Mouse (Mus musculus) lung, postnatal 4 days (tissue): ENCODE data around the gene Olfr1396.
A peak's percentile ranks its signal among the peaks of the same experiment; 100 is the strongest.
"Not testable (repeated sequence)": the region's sequence is repeated elsewhere in the genome, so short reads cannot be mapped to it uniquely, and the experiment has no call there.

ENCODE experiments used
- DNase-seq, 2 experiments: peaks; one replicate each; pipeline ENCODE4 v3.0.0; 2021

Gene Olfr1396

DNA sequence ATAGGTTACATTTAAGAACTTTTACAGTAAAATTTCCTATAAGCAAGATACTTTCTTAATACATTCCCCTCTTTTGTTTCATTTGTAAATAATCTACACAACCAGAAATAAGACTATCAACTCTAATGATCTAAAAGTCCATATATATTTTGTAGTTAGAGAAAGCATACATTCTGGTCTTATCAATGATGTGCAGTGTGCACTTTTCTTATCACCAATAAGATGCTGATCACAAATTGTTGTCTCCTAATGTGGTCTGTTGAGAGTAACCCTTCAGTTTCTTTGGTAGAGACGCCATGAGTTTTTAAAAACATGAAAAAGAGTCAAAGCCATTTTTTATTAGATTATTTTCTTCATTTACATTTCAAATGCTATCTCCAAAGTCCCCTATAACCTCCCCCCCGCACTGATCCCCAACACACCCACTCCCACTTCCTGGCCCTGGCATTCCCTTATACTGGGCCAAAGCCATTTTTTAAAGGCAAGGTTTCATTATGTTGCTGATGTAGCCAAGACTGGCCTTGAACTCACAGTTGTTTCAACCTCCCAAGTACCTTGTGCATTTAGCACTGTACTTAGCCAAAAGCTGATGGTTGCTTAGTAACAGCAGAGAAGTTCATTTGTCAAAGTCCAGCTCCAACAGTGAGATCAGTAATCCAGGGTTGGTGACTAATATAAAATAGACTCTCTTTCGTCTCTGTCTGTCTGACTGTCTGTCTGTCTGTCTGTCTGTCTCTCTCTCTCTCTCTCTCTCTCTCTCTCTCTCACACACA lies 24.8 kb downstream of the Olfr1396 start:
- DNase-seq, result no peak

DNA sequence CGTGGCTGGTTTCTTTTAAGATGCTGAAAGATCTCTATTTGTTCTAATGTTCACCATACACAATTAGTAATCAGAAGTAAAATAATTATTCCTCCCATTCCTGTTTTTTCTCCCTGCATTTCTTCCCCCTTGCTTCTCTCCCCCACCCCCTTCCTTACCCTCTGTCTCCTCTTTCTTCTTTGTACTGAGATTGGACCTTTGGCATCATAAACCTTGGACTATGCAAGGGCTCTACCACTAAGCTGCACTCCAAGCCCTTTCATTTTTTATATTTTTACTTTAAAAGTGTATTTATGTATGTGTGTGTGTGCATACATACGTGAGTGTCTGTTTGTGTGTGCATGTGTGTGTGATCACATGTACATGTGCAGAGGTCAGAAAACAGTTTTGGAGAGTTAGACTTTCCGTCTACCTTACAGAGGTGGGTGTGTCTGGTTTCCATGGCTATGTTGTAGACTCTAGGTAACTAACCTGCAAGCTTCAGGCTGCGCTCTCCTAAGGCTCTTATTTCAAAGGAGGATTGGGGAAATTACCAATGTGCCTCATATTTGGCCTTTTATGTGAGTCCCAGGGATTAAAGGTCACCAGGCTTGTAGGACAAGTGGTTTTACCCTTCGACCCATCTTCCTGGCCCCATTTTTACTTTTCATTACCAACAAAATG lies 25.6 kb downstream of the Olfr1396 start:
- no peak for DNase-seq

DNA sequence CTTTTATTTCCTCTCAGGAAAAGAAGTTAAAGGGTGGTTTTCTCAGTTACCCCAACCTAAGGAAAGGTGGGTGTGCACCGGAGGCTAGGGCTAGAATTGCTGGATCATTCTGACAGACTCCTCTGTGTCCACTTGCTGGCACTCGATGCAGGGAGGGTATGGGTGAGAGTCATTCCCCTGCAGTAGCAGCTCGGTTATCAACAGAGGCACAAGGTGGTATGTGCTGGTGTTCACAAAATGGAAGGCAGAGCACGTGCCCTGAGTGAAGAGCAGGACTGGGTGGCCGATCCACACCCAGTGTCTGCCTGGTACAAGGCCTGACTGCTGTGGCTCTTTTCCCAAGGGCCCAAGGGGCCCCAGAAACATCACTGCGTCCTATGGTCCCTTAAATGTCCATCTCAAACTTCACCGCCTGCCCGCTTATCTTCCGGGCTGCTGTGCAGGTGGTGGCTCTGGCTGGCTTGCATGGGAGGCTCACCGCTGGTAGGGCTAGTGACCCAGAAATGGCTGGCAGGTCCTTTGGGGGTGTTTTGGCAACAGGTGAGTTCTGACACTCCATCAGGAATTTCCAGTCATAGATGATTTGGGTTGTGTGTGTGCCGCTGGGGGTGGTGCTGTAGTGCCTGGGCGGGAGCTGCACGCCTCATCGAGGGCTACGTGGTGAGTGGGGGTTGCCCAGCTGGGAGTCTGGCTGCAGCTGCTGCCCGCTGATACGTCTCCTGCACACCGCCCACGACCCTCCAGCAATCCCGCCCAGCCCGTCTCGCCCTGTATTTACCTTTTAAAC lies 26.7 kb downstream of the Olfr1396 start:
- DNase-seq, result peak; percentile 35 to 45

DNA sequence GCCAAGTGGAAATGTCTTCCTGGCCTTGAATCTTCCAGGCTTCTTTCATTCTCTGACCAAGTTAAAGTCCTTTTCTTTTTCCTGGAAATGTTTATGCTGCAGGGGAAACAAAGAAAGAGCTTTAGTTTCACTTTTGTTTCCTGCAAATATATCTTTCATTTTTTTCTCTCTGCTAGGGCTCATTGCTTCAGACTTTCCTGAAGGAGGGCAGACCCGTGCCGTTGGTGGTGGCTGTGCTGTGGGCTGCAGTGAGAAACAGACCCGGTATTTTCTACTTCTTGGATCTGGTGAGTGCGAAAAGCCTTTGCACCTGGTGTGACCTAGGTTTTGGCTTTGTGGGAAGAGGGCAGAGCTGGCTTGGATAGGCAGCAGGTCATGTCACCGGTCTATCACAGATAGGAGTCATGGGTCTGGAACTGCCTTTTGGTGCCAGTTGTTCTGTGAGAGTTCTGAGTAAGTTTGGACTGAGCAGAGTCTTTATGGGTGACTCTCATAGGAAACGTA lies 27.8 kb downstream of the Olfr1396 start:
- no peak for DNase-seq

DNA sequence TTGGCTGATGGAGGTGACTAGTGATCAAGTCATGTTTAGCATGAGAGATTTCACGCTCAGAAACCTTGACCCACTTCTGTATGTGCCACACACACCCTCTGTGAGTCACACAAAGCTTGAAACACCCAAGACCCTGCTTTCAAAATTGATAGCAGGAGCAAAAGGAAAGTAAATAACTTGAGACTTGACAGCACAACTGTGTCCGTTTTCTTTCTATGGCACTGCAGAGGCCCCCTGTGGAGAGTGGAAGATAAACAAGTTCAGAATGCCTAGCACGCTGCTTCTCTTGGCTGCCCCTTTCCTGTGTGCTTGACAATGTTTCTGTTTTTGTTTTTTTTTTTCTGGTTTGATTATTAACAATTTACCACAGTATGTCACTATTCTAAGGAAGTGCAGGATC lies 29.8 kb downstream of the Olfr1396 start:
- DNase-seq, result no peak

DNA sequence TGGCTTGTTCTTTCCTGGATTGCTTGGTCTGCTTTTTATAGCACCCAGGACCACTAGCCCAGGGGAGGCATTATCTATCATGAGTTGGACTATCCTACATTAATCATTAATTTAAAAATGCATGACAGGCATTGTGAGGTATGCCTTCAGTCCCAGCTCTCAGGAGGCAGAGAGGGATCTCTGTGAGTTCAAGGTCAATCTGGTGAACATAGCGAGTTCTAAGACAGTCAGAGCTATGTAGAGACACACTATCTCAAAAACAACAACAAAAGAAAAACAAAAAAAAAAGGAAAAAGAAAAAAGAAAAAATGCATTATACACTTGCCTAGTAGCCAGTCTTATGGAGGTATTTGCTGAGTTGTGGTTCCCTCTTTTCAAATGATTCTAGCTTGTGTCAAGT lies 30.3 kb downstream of the Olfr1396 start:
- DNase-seq, result no peak

DNA sequence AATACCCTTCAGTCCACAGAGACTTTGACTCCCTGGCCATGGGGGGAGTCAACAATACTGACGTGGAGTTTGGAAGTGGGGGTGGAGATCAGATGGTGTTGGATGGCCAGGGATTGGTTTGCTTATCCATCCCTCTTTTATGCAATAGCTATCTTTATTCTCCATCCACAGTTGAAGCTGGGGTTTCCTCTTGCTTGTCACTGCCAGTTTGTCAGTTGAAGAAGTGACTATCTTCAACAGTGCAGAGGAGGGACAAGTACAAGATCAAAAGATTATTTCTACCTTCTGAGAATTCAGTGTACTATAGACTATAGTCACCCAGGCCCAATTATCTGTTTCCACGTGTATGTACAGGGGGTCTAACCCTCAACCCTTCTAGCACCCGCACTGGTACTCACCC lies 30.9 kb downstream of the Olfr1396 start:
- DNase-seq, result no peak

DNA sequence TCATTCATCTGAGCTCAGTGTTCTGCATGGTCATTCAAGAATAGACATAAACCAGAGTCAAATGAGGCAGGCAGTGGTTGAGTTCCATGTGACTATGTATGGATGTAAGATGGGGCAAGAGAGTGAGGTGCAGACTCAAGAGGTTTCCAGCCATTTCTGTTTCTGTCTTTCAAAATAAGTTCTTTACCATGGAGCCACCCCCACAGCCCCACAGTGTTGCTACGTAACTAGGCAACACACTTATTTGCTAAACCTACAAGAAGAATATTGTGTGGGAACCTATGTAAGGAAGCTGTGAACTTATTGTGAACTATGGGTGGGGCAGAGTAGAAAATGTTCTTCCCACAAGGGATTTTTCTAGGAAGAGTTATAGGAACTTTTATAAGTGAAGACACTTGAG lies 31.5 kb downstream of the Olfr1396 start:
- no peak for DNase-seq

DNA sequence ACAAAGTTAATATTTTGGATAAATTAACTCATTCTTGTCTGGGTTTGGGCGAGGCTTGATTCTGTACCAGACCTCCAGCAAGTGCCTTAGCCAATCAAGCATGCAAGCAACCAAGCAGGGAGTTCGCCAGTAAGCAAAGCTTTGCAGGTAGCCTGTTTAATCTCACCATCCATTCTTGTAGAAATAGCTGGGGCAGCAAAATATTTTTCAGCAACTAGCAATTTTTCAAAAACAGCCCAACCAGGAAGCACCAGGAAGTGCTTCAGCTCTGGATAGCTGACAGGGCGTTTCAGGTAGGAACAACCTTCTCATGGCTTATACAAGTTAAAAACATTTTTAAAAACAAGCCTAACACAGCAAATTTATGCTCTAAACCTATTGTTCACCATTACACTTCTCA lies 32.8 kb downstream of the Olfr1396 start:
- no peak for DNase-seq

DNA sequence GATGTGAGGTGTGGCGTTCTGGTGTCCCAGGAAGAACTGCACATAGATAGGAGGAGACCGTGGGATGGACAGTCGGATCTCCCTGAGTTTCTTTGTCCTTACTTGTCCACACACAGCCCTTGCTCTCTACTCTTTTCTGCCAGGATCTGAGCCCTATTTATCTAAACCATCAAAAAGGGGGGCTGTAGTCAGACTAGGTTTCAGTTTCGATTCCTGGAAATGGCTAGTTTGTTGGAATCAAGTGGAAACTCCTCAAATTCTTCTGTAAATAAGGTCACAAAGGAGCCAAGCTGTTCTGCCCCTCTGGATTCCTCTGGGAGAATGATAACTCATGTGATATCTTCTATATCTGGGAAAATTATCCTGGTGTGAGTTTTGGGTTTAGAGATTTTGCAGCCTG lies 33.3 kb downstream of the Olfr1396 start:
- DNase-seq, result no peak

DNA sequence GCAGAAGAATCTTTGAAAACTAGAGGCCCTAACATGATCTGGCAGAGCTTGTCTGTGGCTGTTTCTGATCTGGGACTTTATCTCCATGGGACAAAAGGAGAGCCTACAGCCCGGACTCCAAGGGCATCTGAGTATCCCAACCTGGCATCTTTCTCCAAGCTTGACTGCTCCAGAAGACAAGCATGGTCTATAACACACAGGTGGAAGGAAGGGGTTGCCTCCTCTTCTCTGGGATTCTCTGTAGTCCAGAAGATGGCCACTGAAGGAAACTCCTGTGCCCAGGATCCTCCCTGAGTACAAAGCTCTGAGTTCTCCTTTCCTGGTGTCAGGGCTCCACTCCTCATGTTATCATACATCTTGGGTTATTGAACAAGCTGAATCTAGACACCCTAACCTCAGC lies 34.0 kb downstream of the Olfr1396 start:
- no peak for DNase-seq

DNA sequence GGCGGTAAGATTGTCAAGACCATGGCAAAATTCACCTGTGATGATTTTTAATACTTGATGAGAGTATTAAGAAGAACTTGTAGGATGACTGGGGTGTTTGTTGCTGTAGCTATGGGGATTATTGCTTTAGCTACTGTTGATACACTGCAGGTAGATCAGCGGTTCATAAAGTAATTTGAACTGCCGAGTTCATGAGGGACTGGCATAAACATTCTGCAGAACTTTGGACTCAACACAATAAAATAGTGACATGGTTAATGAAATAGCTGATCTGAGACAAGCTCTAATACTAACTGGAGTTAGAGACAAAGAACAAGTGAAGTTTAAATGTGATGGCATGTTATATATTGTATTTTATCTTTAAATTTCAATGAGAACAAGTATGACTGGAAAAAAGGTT lies 36.0 kb downstream of the Olfr1396 start:
- no peak for DNase-seq

DNA sequence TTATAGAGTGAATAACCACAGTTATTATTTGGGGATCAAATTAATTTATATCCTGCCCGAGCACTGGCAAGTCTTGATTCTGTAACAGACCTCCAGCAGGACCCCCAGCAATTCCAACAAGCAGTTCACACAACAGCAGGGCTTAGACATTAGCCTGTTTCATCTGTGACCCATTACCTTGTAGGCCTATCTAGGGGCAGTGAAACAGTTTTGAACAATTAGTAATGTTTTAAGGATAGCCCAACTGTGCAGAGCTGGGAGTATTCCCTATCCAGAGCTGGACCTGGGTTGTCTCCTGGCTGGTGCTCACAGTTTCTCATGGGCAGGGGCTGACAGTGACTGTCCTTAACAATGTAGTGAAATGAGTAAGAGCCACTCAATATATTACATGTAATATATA lies 37.7 kb downstream of the Olfr1396 start:
- no peak for DNase-seq

DNA sequence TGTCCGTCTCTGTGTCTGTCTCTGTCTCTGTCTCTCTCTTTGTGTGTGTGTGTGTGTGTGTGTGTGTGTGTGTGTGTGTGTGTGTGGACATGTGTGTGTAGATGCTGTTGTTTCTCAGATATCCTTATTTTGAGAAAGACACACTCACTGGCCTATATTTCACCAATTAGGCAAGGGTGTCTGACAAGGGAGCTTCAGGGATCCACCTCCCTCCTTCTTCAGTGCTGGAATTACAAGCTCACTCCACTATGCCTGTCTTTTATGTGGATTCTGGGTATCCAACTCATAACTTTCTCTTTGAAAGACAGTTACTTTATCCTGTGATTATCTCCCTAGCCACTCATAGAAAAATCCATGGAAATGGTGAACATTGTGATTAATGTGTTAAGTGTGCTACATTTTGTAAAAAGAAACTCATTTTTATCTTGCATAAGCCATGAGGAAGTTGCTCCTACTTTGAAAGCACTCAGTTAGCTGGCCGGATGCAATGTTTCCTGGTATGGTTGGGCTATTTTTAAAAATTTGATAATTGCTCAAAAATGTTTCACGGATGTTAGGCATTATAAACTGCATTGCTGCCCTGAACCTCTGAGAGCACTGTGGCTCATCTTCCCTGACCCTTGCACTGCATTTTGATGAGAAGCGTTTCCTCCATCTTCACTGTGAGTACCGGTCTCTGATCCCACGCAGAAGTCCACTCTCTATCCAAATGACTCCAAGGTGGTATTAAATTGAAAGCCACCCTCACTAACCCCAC lies 38.5 kb downstream of the Olfr1396 start, which contains the start of gene Ifi47:
Ifi47 (plus strand) TSS at position 587 of the 757 bp plus-strand sequence.
- peak in 1 of 2 experiments; percentile 26 for DNase-seq

DNA sequence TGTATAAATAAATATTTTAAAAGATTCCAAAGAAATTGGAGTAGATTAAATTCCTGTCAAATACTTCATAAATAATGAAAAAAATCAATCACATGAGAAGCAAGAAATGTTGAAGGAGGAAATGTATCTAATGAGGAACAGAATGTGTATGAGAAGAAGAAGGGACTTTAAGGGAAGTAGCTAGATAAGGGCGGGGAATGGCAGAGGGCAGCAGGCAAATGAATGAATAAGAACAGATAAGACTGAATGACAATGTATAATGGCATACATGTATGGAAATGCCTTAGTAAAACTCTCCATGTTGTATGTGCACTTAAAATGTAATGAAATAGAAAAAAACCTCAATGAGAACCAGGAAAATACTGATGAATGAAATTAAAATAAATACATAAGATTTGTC lies 46.3 kb downstream of the Olfr1396 start:
- DNase-seq, result no peak

DNA sequence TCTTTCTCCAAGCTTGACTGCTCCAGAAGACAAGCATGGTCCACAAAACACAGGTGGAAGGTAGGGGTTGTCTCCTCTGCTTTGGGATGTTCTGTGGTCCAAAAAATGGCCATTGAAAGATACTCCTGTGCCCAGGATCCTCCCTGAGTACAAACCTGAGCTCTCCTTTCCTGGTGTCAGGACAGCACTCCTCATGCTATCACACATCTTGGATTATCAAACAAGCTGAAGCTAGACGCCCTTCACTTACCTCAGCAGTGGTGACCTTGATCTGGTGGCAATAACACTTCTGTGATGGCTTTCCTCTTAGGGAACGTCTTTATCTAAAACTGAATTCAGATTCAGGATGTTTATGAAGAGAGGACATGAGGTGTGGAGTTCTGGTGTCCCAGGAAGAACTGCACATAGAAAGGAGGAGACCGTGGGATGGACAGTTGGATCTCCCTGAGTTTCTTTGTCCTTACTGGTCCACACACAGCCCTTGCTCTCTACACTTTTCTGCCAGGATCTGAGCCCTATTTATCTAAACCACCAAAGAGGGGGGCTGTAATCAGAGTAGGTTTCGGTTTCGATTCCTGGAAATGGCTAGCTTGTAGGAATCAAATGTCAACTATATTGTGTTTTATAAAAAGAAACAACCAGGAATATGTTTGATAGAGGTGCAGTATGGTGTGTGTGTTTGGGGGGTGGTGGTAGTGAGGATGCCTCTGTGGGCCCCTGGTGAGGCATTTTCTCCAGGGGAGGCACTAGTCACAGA lies 50.8 kb downstream of the Olfr1396 start, which contains the start of gene Tgtp2:
Tgtp2 (minus strand) TSS at position 494 of the 757 bp plus-strand sequence.
- DNase-seq, result not testable (repeated sequence)

DNA sequence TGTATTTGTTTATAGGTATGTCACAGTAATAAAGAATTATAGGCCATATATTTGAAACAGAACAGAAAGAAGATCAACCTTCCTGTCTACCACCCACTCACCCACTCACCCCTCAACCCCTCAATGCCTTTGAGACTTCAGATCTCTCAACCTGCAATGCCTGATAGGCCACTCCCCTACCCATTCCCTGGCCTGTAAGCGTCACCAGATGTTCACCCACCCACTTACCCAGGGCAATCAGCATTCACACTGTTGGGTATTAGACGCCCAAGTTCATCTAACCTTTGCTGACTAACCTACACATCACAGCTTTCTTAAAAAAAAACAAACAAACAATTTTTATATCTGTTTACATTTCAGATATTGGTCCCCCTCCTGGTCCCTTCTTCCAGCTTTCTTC lies 52.8 kb downstream of the Olfr1396 start:
- not testable (repeated sequence) for DNase-seq

DNA sequence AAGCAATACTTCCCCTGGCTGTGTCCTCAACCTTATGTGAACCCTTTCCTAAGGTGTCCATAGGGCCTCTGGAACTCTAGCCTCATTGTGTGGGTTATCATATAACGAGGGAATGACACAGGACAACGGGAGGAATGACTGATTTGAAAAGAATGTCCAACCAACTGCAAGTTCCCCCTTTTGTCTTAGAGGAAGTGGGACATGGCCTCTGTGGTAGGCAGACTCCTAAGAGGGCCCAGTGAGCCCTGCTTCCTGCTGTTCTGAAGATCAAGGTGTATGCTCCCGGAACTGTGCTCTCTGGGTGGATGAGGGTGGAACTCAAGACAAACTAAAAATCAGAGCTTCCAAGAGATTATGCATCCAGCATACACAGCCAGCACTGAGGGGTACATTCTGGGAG lies 54.6 kb downstream of the Olfr1396 start:
- not testable (repeated sequence) for DNase-seq
